Mouse (Mus musculus): Measurements from ENCODE around the gene Meiob. TPM values are rescaled to one million over a fixed set of nuclear protein-coding genes. Genes with fewer than 3 reads are reported as not detected.

Gene Meiob
- polyA plus RNA-seq, 1 experiment from 2014 or later = 0.08 TPM

GRCm38 (mm10) chr17:24839842-24840241 lies 35.8 kb downstream of the Meiob start, which contains the start of gene Hagh:
Hagh (plus strand) TSS chr17:24840143.
- Histone ChIP-seq H3K4me1 (no peaks in the 10 kb centered on the region), H3K27ac (peak within 1 kb of the TSS; percentile 67; the same call in 1 of the 2 replicates), H3K4me3 (replicated peaks) (no peak within 1 kb of the TSS), H3K36me3 (no peaks in the 10 kb centered on the region), H3K9ac (no peak within 1 kb of the TSS), H3K9me3 (no peaks in the 10 kb centered on the region), H3K4me2 (no peak within 1 kb of the TSS), H3K27me3 (replicated peaks) (peaks cover 4% of the 10 kb centered on the region; the same call in 1 of the 2 replicates)
- WGBS = 52% methylated on average over 8 of the region's 8 CpGs
- ATAC-seq (ENCODE audit: insufficient read depth, low FRiP score, low read depth) = no peak

- Histone ChIP-seq H3K36me3 (no peaks in the 10 kb centered on the region), H3K4me2 (no peak overlapping the region), H3K27me3 (replicated peaks) (peaks cover 4% of the 10 kb centered on the region; the same call in 1 of the 2 replicates), H3K4me1 (no peaks in the 10 kb centered on the region), H3K4me3 (replicated peaks) (no peak overlapping the region), H3K9me3 (no peaks in the 10 kb centered on the region), H3K9ac (no peak overlapping the region), H3K27ac (peak overlapping the region; percentile 67; the same call in 1 of the 2 replicates)
- no peak for ATAC-seq (ENCODE audit: insufficient read depth, low FRiP score, low read depth)
- WGBS = 45% methylated on average over 5 of the region's 5 CpGs
These were observed 36.3 kb downstream of the Meiob start for GRCm38 (mm10) chr17:24840341-24840740.

GRCm38 (mm10) chr17:24841133-24841532 lies 37.0 kb downstream of the Meiob start:
- WGBS = 49% methylated on average over 4 of the region's 4 CpGs
- Histone ChIP-seq H3K4me2 (no peak overlapping the region), H3K27ac (no peak overlapping the region), H3K9me3 (no peaks in the 10 kb centered on the region), H3K36me3 (no peaks in the 10 kb centered on the region), H3K4me1 (no peaks in the 10 kb centered on the region), H3K27me3 (replicated peaks) (no peaks in the 10 kb centered on the region), H3K4me3 (replicated peaks) (no peak overlapping the region), H3K9ac (no peak overlapping the region)
- no peak for ATAC-seq (ENCODE audit: insufficient read depth, low FRiP score, low read depth)

GRCm38 (mm10) chr17:24842631-24843030 lies 38.5 kb downstream of the Meiob start:
- H3K9me3 ChIP-seq = no peaks in the 10 kb centered on the region
- H3K9ac ChIP-seq = no peak overlapping the region
- no peaks in the 10 kb centered on the region for H3K36me3 ChIP-seq
- H3K27me3 ChIP-seq (replicated peaks) = no peaks in the 10 kb centered on the region
- H3K27ac ChIP-seq = no peak overlapping the region
- no peak overlapping the region for H3K4me3 ChIP-seq (replicated peaks)
- no peak overlapping the region for H3K4me2 ChIP-seq
- ATAC-seq (ENCODE audit: insufficient read depth, low FRiP score, low read depth) = no peak
- 51% methylated on average over 2 of the region's 2 CpGs for WGBS
- H3K4me1 ChIP-seq = no peaks in the 10 kb centered on the region

- no peaks in the 10 kb centered on the region for H3K9me3 ChIP-seq
- no peak overlapping the region for H3K9ac ChIP-seq
- H3K4me2 ChIP-seq = no peak overlapping the region
- WGBS = 53% methylated on average over 9 of the region's 9 CpGs
- no peak for ATAC-seq (ENCODE audit: insufficient read depth, low FRiP score, low read depth)
- no peak overlapping the region for H3K4me3 ChIP-seq (replicated peaks)
- H3K4me1 ChIP-seq = peaks cover 5% of the 10 kb centered on the region
- no peaks in the 10 kb centered on the region for H3K36me3 ChIP-seq
- H3K27ac ChIP-seq = no peak overlapping the region
- H3K27me3 ChIP-seq (replicated peaks) = no peaks in the 10 kb centered on the region
These were observed 40.4 kb downstream of the Meiob start for GRCm38 (mm10) chr17:24844525-24844924.

- peaks cover 10% of the 10 kb centered on the region for H3K4me1 ChIP-seq
- H3K9me3 ChIP-seq = no peaks in the 10 kb centered on the region
- no peak overlapping the region for H3K27ac ChIP-seq
- H3K27me3 ChIP-seq (replicated peaks) = no peaks in the 10 kb centered on the region
- H3K4me3 ChIP-seq (replicated peaks) = no peak overlapping the region
- no peak overlapping the region for H3K9ac ChIP-seq
- ATAC-seq (ENCODE audit: insufficient read depth, low FRiP score, low read depth) = no peak
- no peak overlapping the region for H3K4me2 ChIP-seq
- H3K36me3 ChIP-seq = no peaks in the 10 kb centered on the region
- 89% methylated on average over 1 of the region's 1 CpGs for WGBS
These were observed 43.3 kb downstream of the Meiob start for GRCm38 (mm10) chr17:24847386-24847785.

- no peaks in the 10 kb centered on the region for H3K36me3 ChIP-seq
- peak overlapping the region; percentile 55; the same call in 1 of the 2 replicates for H3K27ac ChIP-seq
- no peak overlapping the region for H3K9ac ChIP-seq
- peak overlapping the region; percentile 22 for H3K4me3 ChIP-seq (replicated peaks)
- H3K27me3 ChIP-seq (replicated peaks) = no peaks in the 10 kb centered on the region
- no peaks in the 10 kb centered on the region for H3K9me3 ChIP-seq
- peak overlapping the region; percentile 96 for H3K4me2 ChIP-seq
- H3K4me1 ChIP-seq = peaks cover 10% of the 10 kb centered on the region
- no peak for ATAC-seq (ENCODE audit: insufficient read depth, low FRiP score, low read depth)
These were observed 44.5 kb downstream of the Meiob start for GRCm38 (mm10) chr17:24848600-24849031.

GRCm38 (mm10) chr17:24849733-24850064 lies 45.6 kb downstream of the Meiob start:
- Histone ChIP-seq H3K4me1 (peaks cover 10% of the 10 kb centered on the region), H3K36me3 (no peaks in the 10 kb centered on the region), H3K9ac (peak overlapping the region; percentile 34), H3K4me2 (peak overlapping the region; percentile 96), H3K9me3 (no peaks in the 10 kb centered on the region), H3K27ac (peak overlapping the region; percentile 98), H3K27me3 (replicated peaks) (no peaks in the 10 kb centered on the region), H3K4me3 (replicated peaks) (peak overlapping the region; percentile 95)
- WGBS = under 1% methylated on average over 21 of the region's 21 CpGs
- peak; percentile 42 for ATAC-seq (ENCODE audit: insufficient read depth, low FRiP score, low read depth)

GRCm38 (mm10) chr17:24850065-24850772 lies 46.1 kb downstream of the Meiob start, which contains the start of gene Fahd1:
Fahd1 (minus strand) TSS chr17:24850364.
- under 1% methylated on average over 58 of the region's 58 CpGs for WGBS
- peak within 1 kb of the TSS; percentile 96 for H3K4me2 ChIP-seq

GRCm38 (mm10) chr17:24850773-24851127 lies 46.7 kb downstream of the Meiob start:
- no peak for ATAC-seq (ENCODE audit: insufficient read depth, low FRiP score, low read depth)
- Histone ChIP-seq H3K36me3 (no peaks in the 10 kb centered on the region), H3K4me3 (replicated peaks) (peak overlapping the region; percentile 95), H3K9me3 (no peaks in the 10 kb centered on the region), H3K27ac (peak overlapping the region; percentile 57; the same call in 1 of the 2 replicates), H3K4me2 (peak overlapping the region; percentile 96), H3K9ac (peak overlapping the region; percentile 54), H3K4me1 (peaks cover 10% of the 10 kb centered on the region), H3K27me3 (replicated peaks) (no peaks in the 10 kb centered on the region)
- WGBS = 2% methylated on average over 20 of the region's 20 CpGs

More at GRCm38 (mm10) chr17:24850065-24850772, 46.1 kb downstream of the Meiob start, which contains the start of gene Fahd1:
- Histone ChIP-seq H3K27me3 (replicated peaks) (no peaks in the 10 kb centered on the region), H3K27ac (peak within 1 kb of the TSS; percentile 98), H3K9me3 (no peaks in the 10 kb centered on the region), H3K4me1 (peaks cover 10% of the 10 kb centered on the region), H3K36me3 (no peaks in the 10 kb centered on the region), H3K4me3 (replicated peaks) (peak within 1 kb of the TSS; percentile 95), H3K9ac (peak within 1 kb of the TSS; percentile 54)
- peak; percentile 98 for ATAC-seq (ENCODE audit: insufficient read depth, low FRiP score, low read depth)

- H3K9ac ChIP-seq = no peak overlapping the region
- ATAC-seq (ENCODE audit: insufficient read depth, low FRiP score, low read depth) = no peak
- 75% methylated on average over 10 of the region's 10 CpGs for WGBS
These were observed 47.5 kb downstream of the Meiob start for GRCm38 (mm10) chr17:24851381-24852125.

More at GRCm38 (mm10) chr17:24851381-24852125, 47.5 kb downstream of the Meiob start:
- no peaks in the 10 kb centered on the region for H3K27me3 ChIP-seq (replicated peaks)
- peaks cover 10% of the 10 kb centered on the region for H3K4me1 ChIP-seq
- H3K9me3 ChIP-seq = no peaks in the 10 kb centered on the region
- H3K4me3 ChIP-seq (replicated peaks) = peak overlapping the region; percentile 95
- H3K27ac ChIP-seq = no peak overlapping the region
- no peaks in the 10 kb centered on the region for H3K36me3 ChIP-seq
- H3K4me2 ChIP-seq = peak overlapping the region; percentile 96
